14 mouse cellular contexts compared by ENCODE assay signal in the genomic region with DNA sequence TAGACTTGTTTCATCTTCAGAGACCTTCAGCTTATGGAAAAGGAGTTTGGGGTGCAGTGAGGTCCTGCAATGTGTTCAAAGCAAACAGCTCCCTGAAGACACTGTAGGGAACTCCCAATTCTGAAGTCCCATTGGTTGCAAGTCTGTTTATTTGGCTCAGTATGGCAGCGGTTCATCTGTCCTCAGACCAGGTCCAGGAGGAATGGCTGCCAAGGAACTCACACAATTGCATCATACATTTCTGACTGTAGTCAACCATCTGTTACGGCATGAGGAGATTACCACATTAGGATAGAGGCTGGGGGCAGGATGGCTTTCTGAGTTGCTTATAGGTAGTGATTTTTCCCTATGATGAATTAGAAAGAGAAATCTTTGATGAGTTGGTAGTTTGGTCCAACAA. TPM values are rescaled to one million over a fixed set of nuclear protein-coding genes. Genes with fewer than 3 reads are reported as not detected.
DNase-seq lines count a peak whose midpoint lies in the region; ATAC-seq and TF ChIP-seq lines count a peak whose summit lies in the region.
"Had no signal": no experiment of that assay in that cellular context is flagged by ENCODE, and none has a peak within 500 bp of the region (broad histone marks: within the 10 kb centered on the region; RNA-seq: fewer than 3 reads in every experiment).

No protein-coding gene starts in this region.

- H3K9ac ChIP-seq in lung, embryonic 16.5 days (ENCODE audit: low read length) = no peak overlapping the region
- H3K9ac ChIP-seq: forebrain, embryonic 15.5 days; liver, embryonic 12.5 days had no signal

- no peaks in the 10 kb centered on the region for H3K9me3 ChIP-seq in lung, embryonic 16.5 days (ENCODE audit: control insufficient read depth, low read length)
- H3K9me3 ChIP-seq in limb, embryonic 10.5 days (replicated peaks) = no peaks in the 10 kb centered on the region
- H3K9me3 ChIP-seq: forebrain, embryonic 15.5 days; liver, embryonic 12.5 days had no signal

- POLR2A ChIA-PET in Patski (lab: Charles Lee) = interaction anchor here (1.5 kb wide), 1 partner anchor 13 kb away, joined by 3 read pairs; no protein-coding TSS in a partner anchor

- no peaks in the 10 kb centered on the region for H3K27me3 ChIP-seq in Patski
- no peaks in the 10 kb centered on the region for H3K27me3 ChIP-seq in lung, embryonic 16.5 days (ENCODE audit: control insufficient read depth, insufficient read depth, low read depth, low read length)
- no peaks in the 10 kb centered on the region for H3K27me3 ChIP-seq in limb, embryonic 10.5 days (ENCODE audit: low read depth, poor library complexity, severe bottlenecking)
- H3K27me3 ChIP-seq: forebrain, embryonic 15.5 days; liver, embryonic 12.5 days had no signal

- CTCF ChIA-PET in Patski (lab: Charles Lee) = interaction anchor here (1.3 kb wide), 1 partner anchor 10 kb away, joined by 5 read pairs; no protein-coding TSS in a partner anchor

- peaks cover 17% of the 10 kb centered on the region for H3K4me1 ChIP-seq in lung, embryonic 16.5 days (replicated peaks; ENCODE audit: control insufficient read depth, insufficient read depth, low read length)
- H3K4me1 ChIP-seq in limb, embryonic 10.5 days = peaks cover 6% of the 10 kb centered on the region; the same call in 1 of the 2 replicates
- H3K4me1 ChIP-seq: liver, embryonic 12.5 days had no signal

- 48% methylated on average over 2 of the region's 2 CpGs for WGBS in lung, embryonic 16.5 days
- 90% methylated on average over 2 of the region's 2 CpGs for WGBS in limb, embryonic 10.5 days

- TF ChIP-seq CTCF in Patski (IDR thresholded peaks at IDR 0.05) = no peak

- intact Hi-C loops in heart, postnatal 25 days (cut with DNase I) = no loop called here

- no peak overlapping the region for H3K4me2 ChIP-seq in lung, embryonic 16.5 days (ENCODE audit: low read depth, low read length)
- H3K4me2 ChIP-seq: forebrain, embryonic 15.5 days; liver, embryonic 12.5 days had no signal

- H3K36me3 ChIP-seq in lung, embryonic 16.5 days (ENCODE audit: control insufficient read depth, insufficient read depth, low read length) = no peaks in the 10 kb centered on the region
- no peaks in the 10 kb centered on the region for H3K36me3 ChIP-seq in limb, embryonic 10.5 days
- H3K36me3 ChIP-seq: forebrain, embryonic 15.5 days; liver, embryonic 12.5 days had no signal

- H3K27ac ChIP-seq in lung, embryonic 16.5 days (ENCODE audit: low read length) = no peak overlapping the region
- H3K27ac ChIP-seq in limb, embryonic 10.5 days = no peak overlapping the region
- H3K27ac ChIP-seq: forebrain, embryonic 15.5 days; liver, embryonic 12.5 days had no signal

- no peak overlapping the region for H3K4me3 ChIP-seq in lung, embryonic 16.5 days (ENCODE audit: low read length)
- no peak overlapping the region for H3K4me3 ChIP-seq in limb, embryonic 10.5 days
- H3K4me3 ChIP-seq: forebrain, embryonic 15.5 days; liver, embryonic 12.5 days had no signal

- peak; percentile 16 to 23 for DNase-seq in heart, adult 9 months (ENCODE audit: low spot score in 2 of 2)
- DNase-seq in heart, postnatal 25 days (ENCODE audit: low spot score) = no peak
- no peak for DNase-seq in Patski (ENCODE audit: low read depth, low spot score)
- peak; percentile 79 to 85 for DNase-seq in cerebellum, adult 18-20 months
- no peak for DNase-seq in spleen, postnatal 4 days (ENCODE audit: low spot score in 2 of 2)
- DNase-seq in limb, embryonic 10.5 days (ENCODE audit: low spot score) = no peak
- DNase-seq: kidney, postnatal 25 days; layer of hippocampus, postnatal 36 days had no signal

- in situ Hi-C loops in Patski (cut with MboI; ENCODE audit: low pct_unique_long_range_greater_than_20kb) = no loop called here

- peak; percentile 42 for ATAC-seq in Patski
- ATAC-seq in lung, embryonic 16.5 days (ENCODE audit: low read depth) = 0 out of 2 replicates have a peak, but pooled peaks have one; percentile 55
- no peak for ATAC-seq in frontal cortex, adult (ENCODE audit: low TSS enrichment)
- ATAC-seq: forebrain, embryonic 15.5 days; intestine, postnatal 0 days; liver, embryonic 12.5 days had no signal

RNA-seq across cellular contexts. Expression of a gene that starts 48.4 kb away (rescaled TPM):
- total RNA-seq in heart, postnatal 25 days (2021) = 1 to 10 TPM; 7.9 to 8.3 TPM
- 37.7 TPM for polyA plus RNA-seq in Patski (2021)
- polyA plus RNA-seq in lung, embryonic 16.5 days (2015; fragmentation: Nextera tagmentation; extraction: Ambion mirVana) = 13.4 and 13.8 TPM in 2 replicates
- polyA plus RNA-seq in limb, embryonic 10.5 days (2016; fragmentation: Nextera tagmentation; extraction: Ambion mirVana) = 0.58 and 0.98 TPM in 2 replicates
- total RNA-seq: CH12.LX had no signal

Comparison
In these comparisons a context has a peak if more than half of its experiments do, and no peak if none do; other contexts are left out.
1. DNase-seq: peak in heart, adult 9 months (2 of 2) and cerebellum, adult 18-20 months (2 of 2); none in heart, postnatal 25 days (single experiment), Patski (single experiment), spleen, postnatal 4 days (0 of 2) and limb, embryonic 10.5 days (single experiment).